Mouse (Mus musculus): ENCODE results near the gene Nkx1-2. TPM values are rescaled to one million over a fixed set of nuclear protein-coding genes. Genes with fewer than 3 reads are reported as not detected.

The Nkx1-2 gene
- polyA plus RNA-seq, 1 experiment from 2014 or later, result not detected

DNA sequence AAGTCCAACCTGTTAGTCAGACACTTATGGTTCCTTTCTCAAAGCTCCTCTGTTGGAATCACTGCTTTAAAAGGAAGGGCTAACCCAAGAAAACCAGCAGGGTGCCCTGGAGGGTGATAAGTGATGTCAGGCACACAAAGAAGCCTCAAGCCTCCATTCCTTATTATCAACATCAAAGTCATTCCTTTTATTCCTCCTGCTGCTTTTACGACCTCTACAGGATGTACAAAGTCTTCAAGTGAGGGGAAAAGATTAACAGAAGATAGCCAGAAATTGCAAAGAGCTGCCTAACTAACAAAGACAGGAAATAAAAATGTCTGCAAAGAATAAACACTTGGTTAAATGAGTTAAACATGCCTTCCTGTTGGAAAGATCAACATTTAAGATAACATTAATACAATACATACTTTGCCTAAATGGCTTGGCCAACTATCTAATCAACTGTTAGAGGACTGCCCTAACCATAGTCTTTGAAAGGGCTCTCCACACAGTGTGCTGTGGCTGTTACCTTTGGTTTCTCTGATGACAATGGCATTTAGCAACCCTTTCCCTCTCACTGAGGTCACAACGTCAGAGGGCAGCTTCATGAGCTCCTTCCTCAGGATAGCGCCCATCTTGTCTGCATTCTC lies 40.2 kb downstream of the Nkx1-2 start:
- H3K4me3 ChIP-seq (ENCODE audit: low read depth, low read length), result no peak overlapping the region
- no peak overlapping the region for H3K9ac ChIP-seq (ENCODE audit: low read depth, low read length)
- no peaks in the 10 kb centered on the region for H3K27me3 ChIP-seq (ENCODE audit: control insufficient read depth, insufficient read depth, low read depth, low read length)
- no peak for ATAC-seq (ENCODE audit: low read depth)
- peaks cover 28% of the 10 kb centered on the region for H3K36me3 ChIP-seq (ENCODE audit: control insufficient read depth, insufficient read depth)
- no peak overlapping the region for H3K4me2 ChIP-seq (ENCODE audit: low read depth, low read length)
- no peaks in the 10 kb centered on the region for H3K9me3 ChIP-seq (replicated peaks; ENCODE audit: control insufficient read depth, low read length)
- 66% methylated on average over 3 of the region's 3 CpGs for WGBS (ENCODE audit: insufficient replicate concordance)
- peaks cover 12% of the 10 kb centered on the region for H3K4me1 ChIP-seq (ENCODE audit: control insufficient read depth, low read depth, low read length)
- H3K27ac ChIP-seq (ENCODE audit: low read length), result no peak overlapping the region

DNA sequence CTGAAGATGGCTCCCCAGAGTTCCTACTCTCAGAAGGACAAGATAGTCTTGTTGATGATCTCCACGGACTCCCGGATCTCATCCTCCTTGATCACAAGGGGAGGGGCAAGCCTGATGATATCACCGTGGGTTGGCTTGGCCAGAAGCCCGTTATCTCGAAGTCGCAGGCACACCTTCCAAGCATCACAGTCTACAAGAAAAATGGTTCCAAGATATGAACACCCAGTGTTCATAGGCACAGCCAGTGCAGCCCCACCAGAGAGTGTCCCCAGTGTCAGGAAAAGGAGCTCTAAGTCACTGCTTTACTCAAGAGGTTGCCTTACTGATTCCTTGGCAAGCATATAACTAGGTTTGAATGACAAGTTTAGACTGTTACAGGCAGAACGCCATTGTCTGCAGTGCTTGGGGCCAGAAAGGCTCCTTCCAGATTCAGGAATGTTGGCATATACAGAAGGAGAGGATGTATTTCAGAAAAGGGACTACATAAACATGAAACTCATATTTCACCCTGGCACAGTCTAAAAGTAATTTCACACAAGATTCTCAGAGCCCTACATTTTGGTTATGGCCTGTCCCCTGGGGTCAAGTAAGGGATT lies 41.2 kb downstream of the Nkx1-2 start:
- Histone ChIP-seq H3K4me1 (ENCODE audit: control insufficient read depth, low read depth, low read length) (peaks cover 12% of the 10 kb centered on the region), H3K36me3 (ENCODE audit: control insufficient read depth, insufficient read depth) (peaks cover 22% of the 10 kb centered on the region), H3K27ac (ENCODE audit: low read length) (peak overlapping the region; percentile 58), H3K9ac (ENCODE audit: low read depth, low read length) (no peak overlapping the region), H3K9me3 (replicated peaks; ENCODE audit: control insufficient read depth, low read length) (no peaks in the 10 kb centered on the region), H3K27me3 (ENCODE audit: control insufficient read depth, insufficient read depth, low read depth, low read length) (no peaks in the 10 kb centered on the region), H3K4me3 (ENCODE audit: low read depth, low read length) (no peak overlapping the region), H3K4me2 (ENCODE audit: low read depth, low read length) (no peak overlapping the region; the same call in 1 of the 2 replicates)
- WGBS (ENCODE audit: insufficient replicate concordance), result 32% methylated on average over 7 of the region's 7 CpGs
- peak; percentile 87 for ATAC-seq (ENCODE audit: low read depth)

DNA sequence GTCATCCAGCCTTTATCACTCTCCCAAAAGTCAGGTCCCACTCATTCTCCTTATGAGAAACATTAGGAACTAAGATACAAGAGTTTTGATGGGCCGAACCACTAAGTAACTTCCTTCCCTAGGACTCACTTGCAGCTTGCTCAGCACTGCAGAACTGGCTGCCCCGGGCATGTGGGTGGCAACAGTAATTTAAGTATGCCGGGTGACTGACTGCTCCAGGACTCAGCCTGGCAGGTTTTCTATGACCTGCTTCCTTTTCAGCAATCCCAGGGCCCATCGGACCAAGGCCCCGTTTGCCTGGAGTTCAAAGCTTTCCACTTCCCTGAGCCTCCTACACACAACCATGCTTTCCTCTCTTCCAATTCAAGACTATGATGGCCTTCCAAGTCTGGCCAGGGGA lies 42.9 kb downstream of the Nkx1-2 start:
- WGBS (ENCODE audit: insufficient replicate concordance), result 74% methylated on average over 5 of the region's 5 CpGs
- Histone ChIP-seq H3K4me2 (ENCODE audit: low read depth, low read length) (no peak overlapping the region), H3K27ac (ENCODE audit: low read length) (no peak overlapping the region)

DNA sequence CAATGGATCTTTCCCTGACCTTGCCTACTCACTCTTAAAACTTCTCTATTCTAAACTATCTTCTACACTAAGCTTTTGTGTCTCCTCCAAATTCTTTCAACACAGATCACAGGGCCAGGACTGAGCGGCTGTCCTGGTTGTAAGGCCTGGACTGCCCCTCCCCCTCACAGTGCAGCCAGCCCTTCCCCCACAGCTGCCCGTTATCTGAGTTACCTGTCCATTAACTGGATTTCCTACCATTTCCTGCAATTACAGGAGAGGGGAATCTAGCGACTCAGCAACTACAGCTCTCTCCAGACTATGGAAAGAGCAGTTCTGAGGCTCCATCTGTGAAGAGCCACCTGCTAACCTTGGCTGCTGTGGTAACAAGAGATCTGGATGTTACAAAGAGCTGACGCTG lies 43.5 kb downstream of the Nkx1-2 start:
- H3K27ac ChIP-seq (ENCODE audit: low read length), result no peak overlapping the region
- no peak overlapping the region for H3K4me3 ChIP-seq (ENCODE audit: low read depth, low read length)
- no peak for ATAC-seq (ENCODE audit: low read depth)
- no peak overlapping the region for H3K4me2 ChIP-seq (ENCODE audit: low read depth, low read length)
- H3K27me3 ChIP-seq (ENCODE audit: control insufficient read depth, insufficient read depth, low read depth, low read length), result no peaks in the 10 kb centered on the region
- WGBS (ENCODE audit: insufficient replicate concordance), result 44% methylated on average over 4 of the region's 4 CpGs
- peaks cover 14% of the 10 kb centered on the region for H3K4me1 ChIP-seq (ENCODE audit: control insufficient read depth, low read depth, low read length)
- H3K36me3 ChIP-seq (ENCODE audit: control insufficient read depth, insufficient read depth), result peaks cover 11% of the 10 kb centered on the region
- no peaks in the 10 kb centered on the region for H3K9me3 ChIP-seq (replicated peaks; ENCODE audit: control insufficient read depth, low read length)
- no peak overlapping the region for H3K9ac ChIP-seq (ENCODE audit: low read depth, low read length)

More for the DNA sequence above, 42.9 kb downstream of the Nkx1-2 start:
- Histone ChIP-seq H3K27me3 (ENCODE audit: control insufficient read depth, insufficient read depth, low read depth, low read length) (no peaks in the 10 kb centered on the region), H3K4me1 (ENCODE audit: control insufficient read depth, low read depth, low read length) (peaks cover 12% of the 10 kb centered on the region), H3K9me3 (replicated peaks; ENCODE audit: control insufficient read depth, low read length) (no peaks in the 10 kb centered on the region), H3K36me3 (ENCODE audit: control insufficient read depth, insufficient read depth) (peaks cover 11% of the 10 kb centered on the region), H3K4me3 (ENCODE audit: low read depth, low read length) (no peak overlapping the region), H3K9ac (ENCODE audit: low read depth, low read length) (no peak overlapping the region)
- ATAC-seq (ENCODE audit: low read depth), result no peak

DNA sequence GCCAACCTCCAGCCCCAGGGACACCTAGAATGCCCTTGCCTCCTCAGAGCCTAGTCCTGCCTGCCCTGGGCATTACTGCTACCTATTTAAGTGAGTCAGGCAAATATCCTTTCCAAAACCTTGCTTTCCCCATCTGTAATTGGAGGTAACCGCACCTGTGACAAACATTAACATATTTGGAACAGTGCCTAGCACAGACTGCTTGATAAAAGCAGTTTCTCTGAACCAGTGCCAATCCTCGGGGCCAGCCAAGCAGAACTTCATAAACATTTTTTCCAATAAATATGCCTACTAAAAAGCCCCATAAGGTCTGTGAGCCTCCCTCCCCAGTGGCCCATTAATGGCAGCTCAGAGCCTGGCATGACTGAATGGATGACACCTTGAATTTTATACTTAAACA lies 45.3 kb downstream of the Nkx1-2 start:
- Histone ChIP-seq H3K4me2 (ENCODE audit: low read depth, low read length) (no peak overlapping the region), H3K4me1 (ENCODE audit: control insufficient read depth, low read depth, low read length) (peaks cover 14% of the 10 kb centered on the region), H3K27ac (ENCODE audit: low read length) (no peak overlapping the region), H3K27me3 (ENCODE audit: control insufficient read depth, insufficient read depth, low read depth, low read length) (no peaks in the 10 kb centered on the region), H3K36me3 (ENCODE audit: control insufficient read depth, insufficient read depth) (peaks cover 3% of the 10 kb centered on the region; the same call in 1 of the 2 replicates), H3K9ac (ENCODE audit: low read depth, low read length) (no peak overlapping the region), H3K9me3 (replicated peaks; ENCODE audit: control insufficient read depth, low read length) (no peaks in the 10 kb centered on the region), H3K4me3 (ENCODE audit: low read depth, low read length) (no peak overlapping the region)
- 48% methylated on average over 2 of the region's 2 CpGs for WGBS (ENCODE audit: insufficient replicate concordance)
- ATAC-seq (ENCODE audit: low read depth), result no peak

DNA sequence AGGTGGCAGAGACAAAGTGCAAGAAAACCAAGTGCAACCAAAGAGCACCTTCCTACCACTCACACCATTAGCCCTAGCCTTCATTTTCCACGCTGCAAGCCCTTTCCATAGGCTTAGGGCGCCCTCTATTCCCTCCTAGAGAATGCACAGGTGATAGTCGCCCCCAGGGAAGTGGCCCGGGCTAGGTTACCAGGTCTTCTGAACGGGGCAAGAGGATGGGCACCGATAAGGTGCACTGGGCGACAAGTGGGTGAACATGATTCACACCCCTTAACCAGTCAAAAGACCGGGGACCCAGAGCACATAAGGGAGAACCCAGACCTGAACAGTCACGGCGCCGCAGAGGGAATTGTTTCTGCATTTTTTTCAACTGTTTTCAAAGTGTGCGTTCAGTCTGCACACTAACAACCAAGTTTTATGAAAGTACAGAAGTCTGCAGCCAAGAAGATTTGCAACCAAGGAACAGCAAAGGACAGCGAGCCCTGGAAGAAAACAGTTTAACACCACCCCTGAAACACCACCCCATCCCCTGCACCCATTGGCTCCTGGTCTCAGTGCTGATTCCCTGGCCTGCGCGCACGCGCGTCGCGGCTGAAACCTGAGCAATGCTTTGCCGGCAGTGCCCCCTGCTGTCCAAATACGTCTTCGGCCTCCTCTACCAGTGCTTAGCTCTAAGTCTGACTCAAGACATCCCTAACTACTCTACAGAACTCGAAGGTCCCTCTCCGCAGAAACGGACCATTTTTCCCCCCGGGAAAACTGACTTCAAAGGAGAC lies 47.9 kb downstream of the Nkx1-2 start:
- peak; percentile 95 for ATAC-seq (ENCODE audit: low read depth)
- no peaks in the 10 kb centered on the region for H3K9me3 ChIP-seq (replicated peaks; ENCODE audit: control insufficient read depth, low read length)
- H3K9ac ChIP-seq (ENCODE audit: low read depth, low read length), result peak overlapping the region; percentile 57
- peak overlapping the region; percentile 48; the same call in 1 of the 2 replicates for H3K27ac ChIP-seq (ENCODE audit: low read length)
- H3K4me1 ChIP-seq (ENCODE audit: control insufficient read depth, low read depth, low read length), result peaks cover 2% of the 10 kb centered on the region; the same call in 1 of the 2 replicates
- no peaks in the 10 kb centered on the region for H3K36me3 ChIP-seq (ENCODE audit: control insufficient read depth, insufficient read depth)
- peak overlapping the region; percentile 62 for H3K4me3 ChIP-seq (ENCODE audit: low read depth, low read length)
- peak overlapping the region; percentile 89 for H3K4me2 ChIP-seq (ENCODE audit: low read depth, low read length)
- H3K27me3 ChIP-seq (ENCODE audit: control insufficient read depth, insufficient read depth, low read depth, low read length), result peaks cover under 1% of the 10 kb centered on the region; the same call in 1 of the 2 replicates
- 2% methylated on average over 27 of the region's 27 CpGs for WGBS (ENCODE audit: insufficient replicate concordance)

DNA sequence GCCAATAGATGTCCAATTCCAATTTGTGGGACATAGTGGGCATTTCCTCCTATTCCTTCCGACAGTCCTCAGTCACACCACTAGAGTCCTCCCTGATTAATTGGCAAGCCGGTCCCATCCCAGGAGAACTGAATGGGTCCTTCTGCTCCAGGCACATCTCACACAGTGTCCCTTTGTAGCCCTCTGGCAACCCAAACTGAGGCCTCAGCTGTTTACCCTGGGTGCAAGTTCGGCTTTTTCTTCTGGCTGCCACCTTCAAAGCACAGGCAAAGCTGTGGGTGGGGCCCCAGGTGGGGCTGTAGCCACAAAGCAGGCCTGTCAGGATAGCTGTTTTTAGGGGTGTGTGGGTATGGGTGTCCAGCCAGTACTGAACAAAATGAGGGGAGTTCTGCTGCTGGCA lies 52.3 kb downstream of the Nkx1-2 start:
- Histone ChIP-seq H3K9me3 (replicated peaks; ENCODE audit: control insufficient read depth, low read length) (no peaks in the 10 kb centered on the region), H3K27me3 (ENCODE audit: control insufficient read depth, insufficient read depth, low read depth, low read length) (peaks cover 2% of the 10 kb centered on the region; the same call in 1 of the 2 replicates), H3K9ac (ENCODE audit: low read depth, low read length) (no peak overlapping the region), H3K4me3 (ENCODE audit: low read depth, low read length) (no peak overlapping the region), H3K36me3 (ENCODE audit: control insufficient read depth, insufficient read depth) (no peaks in the 10 kb centered on the region), H3K4me2 (ENCODE audit: low read depth, low read length) (no peak overlapping the region), H3K4me1 (ENCODE audit: control insufficient read depth, low read depth, low read length) (peaks cover 2% of the 10 kb centered on the region; the same call in 1 of the 2 replicates), H3K27ac (ENCODE audit: low read length) (no peak overlapping the region)
- WGBS (ENCODE audit: insufficient replicate concordance), result 68% methylated on average over 3 of the region's 3 CpGs
- no peak for ATAC-seq (ENCODE audit: low read depth)

Measured in liver, embryonic 16.5 days (tissue).